Mouse (Mus musculus) liver, embryonic 15.5 days (tissue): Measurements from ENCODE around the gene Sorcs2. TPM values are rescaled to one million over a fixed set of nuclear protein-coding genes. Genes with fewer than 3 reads are reported as not detected.

ENCODE experiments used
- ATAC-seq: fragments of 200-750 bp; cut with Nextera tagmentation; 2 replicates; pipeline ENCODE4 v1.8.0; 2017; ENCODE audit warnings: moderate number of reproducible peaks, mild to moderate bottlenecking, moderate library complexity; ENCODE audit not compliant: insufficient read depth
- H3K27ac ChIP-seq: fragments of 300-500 bp; sonication (generic); replicated peaks from 2 replicates; pipeline ENCODE4 v1.5.1; 2015; ENCODE audit warnings: mild to moderate bottlenecking, inconsistent platforms
- H3K27me3 ChIP-seq: fragments of 300-500 bp; sonication (generic); 2 replicates; pipeline ENCODE4 v1.6.1; 2015; ENCODE audit warnings: mild to moderate bottlenecking, inconsistent platforms
- H3K36me3 ChIP-seq: fragments of 300-500 bp; sonication (generic); replicated peaks from 2 replicates; pipeline ENCODE4 v1.6.1; 2015; ENCODE audit warnings: moderate library complexity, mild to moderate bottlenecking, inconsistent platforms
- H3K4me1 ChIP-seq: fragments of 300-500 bp; sonication (generic); replicated peaks from 2 replicates; pipeline ENCODE4 v1.6.1; 2015; ENCODE audit warnings: inconsistent platforms
- H3K4me2 ChIP-seq: fragments of 300-500 bp; sonication (generic); 2 replicates; pipeline ENCODE4 v1.6.1; 2015; ENCODE audit warnings: moderate library complexity, mild to moderate bottlenecking, inconsistent platforms
- H3K4me3 ChIP-seq: fragments of 300-500 bp; sonication (generic); replicated peaks from 2 replicates; pipeline ENCODE4 v1.5.1; 2015; ENCODE audit warnings: mild to moderate bottlenecking, inconsistent platforms
- H3K9ac ChIP-seq: fragments of 300-500 bp; sonication (generic); 2 replicates; pipeline ENCODE4 v1.6.1; 2015; ENCODE audit warnings: moderate library complexity, mild to moderate bottlenecking, inconsistent platforms
- H3K9me3 ChIP-seq: fragments of 300-500 bp; sonication (generic); replicated peaks from 2 replicates; pipeline ENCODE4 v1.6.1; 2016; ENCODE audit warnings: inconsistent platforms
- WGBS: fragments of 180-500 bp; shearing (Covaris S2); methylation state at CpG from one replicate; pipeline ENCODE4 v1.1.7; 2015; ENCODE audit warnings: mixed read lengths; ENCODE audit not compliant: insufficient replicate concordance; 5-methylcytosine and 5-hydroxymethylcytosine counted together
- polyA plus RNA-seq: library from polyadenylated mRNA; unstranded; fragments of >200 nt; fragmentation: Nextera tagmentation; extraction: Ambion mirVana; gene quantifications from 2 replicates; pipeline ENCODE4 v1.2.1, GENCODE M21; 2015

Sorcs2 gene
- polyA plus RNA-seq, 1 experiment from 2014 or later = 0.55 TPM

- WGBS = 61% methylated on average over 6 of the region's 6 CpGs
- H3K27me3 ChIP-seq = no peaks in the 10 kb centered on the region
- H3K9me3 ChIP-seq = no peaks in the 10 kb centered on the region
- H3K4me3 ChIP-seq = no peak overlapping the region
- H3K4me1 ChIP-seq = no peaks in the 10 kb centered on the region
- no peaks in the 10 kb centered on the region for H3K36me3 ChIP-seq
- H3K4me2 ChIP-seq = no peak overlapping the region
- no peak overlapping the region for H3K27ac ChIP-seq
- H3K9ac ChIP-seq = no peak overlapping the region
- ATAC-seq = no peak
Observed at GRCm38 (mm10) chr5:36220626-36221025, 177.3 kb downstream of the Sorcs2 start.

GRCm38 (mm10) chr5:36220105-36220504, 177.8 kb downstream of the Sorcs2 start:
- Histone ChIP-seq H3K4me1 (no peaks in the 10 kb centered on the region), H3K9ac (no peak overlapping the region), H3K4me3 (no peak overlapping the region), H3K4me2 (no peak overlapping the region), H3K9me3 (no peaks in the 10 kb centered on the region), H3K27ac (no peak overlapping the region), H3K36me3 (no peaks in the 10 kb centered on the region), H3K27me3 (no peaks in the 10 kb centered on the region)
- WGBS = 76% methylated on average over 4 of the region's 4 CpGs
- ATAC-seq = no peak

GRCm38 (mm10) chr5:36213310-36213709, 184.6 kb downstream of the Sorcs2 start:
- Histone ChIP-seq H3K4me2 (no peak overlapping the region), H3K27ac (no peak overlapping the region), H3K36me3 (no peaks in the 10 kb centered on the region), H3K4me1 (no peaks in the 10 kb centered on the region), H3K4me3 (no peak overlapping the region), H3K9ac (no peak overlapping the region), H3K9me3 (no peaks in the 10 kb centered on the region), H3K27me3 (no peaks in the 10 kb centered on the region)
- no peak for ATAC-seq
- WGBS = 58% methylated on average over 10 of the region's 10 CpGs

GRCm38 (mm10) chr5:36208803-36209202, 189.1 kb downstream of the Sorcs2 start:
- H3K27ac ChIP-seq = no peak overlapping the region
- H3K36me3 ChIP-seq = no peaks in the 10 kb centered on the region
- H3K9me3 ChIP-seq = no peaks in the 10 kb centered on the region
- no peaks in the 10 kb centered on the region for H3K27me3 ChIP-seq
- WGBS = 55% methylated on average over 3 of the region's 3 CpGs
- no peaks in the 10 kb centered on the region for H3K4me1 ChIP-seq
- no peak for ATAC-seq
- H3K4me3 ChIP-seq = no peak overlapping the region
- H3K4me2 ChIP-seq = no peak overlapping the region
- H3K9ac ChIP-seq = no peak overlapping the region

- Histone ChIP-seq H3K4me3 (no peak overlapping the region), H3K9me3 (no peaks in the 10 kb centered on the region), H3K4me2 (no peak overlapping the region), H3K27ac (no peak overlapping the region), H3K27me3 (no peaks in the 10 kb centered on the region), H3K36me3 (no peaks in the 10 kb centered on the region), H3K4me1 (no peaks in the 10 kb centered on the region), H3K9ac (no peak overlapping the region)
- ATAC-seq = no peak
- WGBS = 68% methylated on average over 11 of the region's 11 CpGs
Observed at GRCm38 (mm10) chr5:36205397-36205796, 192.5 kb downstream of the Sorcs2 start.

- Histone ChIP-seq H3K27me3 (no peaks in the 10 kb centered on the region), H3K9me3 (no peaks in the 10 kb centered on the region), H3K4me1 (no peaks in the 10 kb centered on the region), H3K9ac (no peak within 1 kb of the TSS), H3K36me3 (no peaks in the 10 kb centered on the region), H3K4me3 (no peak within 1 kb of the TSS), H3K27ac (no peak within 1 kb of the TSS), H3K4me2 (no peak within 1 kb of the TSS)
- no peak for ATAC-seq
- 68% methylated on average over 10 of the region's 10 CpGs for WGBS
Observed at GRCm38 (mm10) chr5:36203916-36204315, 194.0 kb downstream of the Sorcs2 start, which contains the start of gene Psapl1. TSS of gene Psapl1 (plus strand) at chr5:36204021.

- ATAC-seq = no peak
- H3K27me3 ChIP-seq = no peaks in the 10 kb centered on the region
- H3K9ac ChIP-seq = no peak overlapping the region
- no peak overlapping the region for H3K4me3 ChIP-seq
- no peak overlapping the region for H3K27ac ChIP-seq
- no peaks in the 10 kb centered on the region for H3K9me3 ChIP-seq
- no peak overlapping the region for H3K4me2 ChIP-seq
- 70% methylated on average over 5 of the region's 5 CpGs for WGBS
- no peaks in the 10 kb centered on the region for H3K4me1 ChIP-seq
- no peaks in the 10 kb centered on the region for H3K36me3 ChIP-seq
Observed at GRCm38 (mm10) chr5:36203421-36203820, 194.5 kb downstream of the Sorcs2 start.

- ATAC-seq = no peak
- WGBS = 48% methylated on average over 5 of the region's 5 CpGs
Observed at GRCm38 (mm10) chr5:36202781-36203180, 195.2 kb downstream of the Sorcs2 start.

GRCm38 (mm10) chr5:36199519-36199918, 198.4 kb downstream of the Sorcs2 start:
- WGBS = 33% methylated on average over 1 of the region's 1 CpGs
- H3K4me1 ChIP-seq = no peaks in the 10 kb centered on the region
- H3K27ac ChIP-seq = no peak overlapping the region
- no peak overlapping the region for H3K9ac ChIP-seq
- no peaks in the 10 kb centered on the region for H3K36me3 ChIP-seq
- no peak for ATAC-seq
- no peak overlapping the region for H3K4me2 ChIP-seq
- H3K27me3 ChIP-seq = no peaks in the 10 kb centered on the region
- no peaks in the 10 kb centered on the region for H3K9me3 ChIP-seq
- no peak overlapping the region for H3K4me3 ChIP-seq

More at GRCm38 (mm10) chr5:36202781-36203180, 195.2 kb downstream of the Sorcs2 start:
- Histone ChIP-seq H3K9ac (no peak overlapping the region), H3K9me3 (no peaks in the 10 kb centered on the region), H3K27me3 (no peaks in the 10 kb centered on the region), H3K27ac (no peak overlapping the region), H3K4me2 (no peak overlapping the region), H3K4me1 (no peaks in the 10 kb centered on the region), H3K36me3 (no peaks in the 10 kb centered on the region), H3K4me3 (no peak overlapping the region)

GRCm38 (mm10) chr5:36195436-36195835, 202.5 kb downstream of the Sorcs2 start:
- Histone ChIP-seq H3K9me3 (no peaks in the 10 kb centered on the region), H3K9ac (no peak overlapping the region), H3K36me3 (no peaks in the 10 kb centered on the region), H3K4me2 (no peak overlapping the region), H3K27me3 (no peaks in the 10 kb centered on the region), H3K4me1 (no peaks in the 10 kb centered on the region), H3K4me3 (no peak overlapping the region), H3K27ac (no peak overlapping the region)
- no peak for ATAC-seq
- 45% methylated on average over 4 of the region's 4 CpGs for WGBS

- 54% methylated on average over 4 of the region's 4 CpGs for WGBS
Observed at GRCm38 (mm10) chr5:36194631-36195030, 203.3 kb downstream of the Sorcs2 start.

GRCm38 (mm10) chr5:36192677-36193076, 205.3 kb downstream of the Sorcs2 start:
- Histone ChIP-seq H3K27me3 (no peaks in the 10 kb centered on the region), H3K9me3 (no peaks in the 10 kb centered on the region), H3K4me1 (no peaks in the 10 kb centered on the region), H3K4me2 (no peak overlapping the region), H3K4me3 (no peak overlapping the region), H3K9ac (no peak overlapping the region), H3K27ac (no peak overlapping the region), H3K36me3 (no peaks in the 10 kb centered on the region)
- WGBS = 43% methylated on average over 2 of the region's 2 CpGs
- no peak for ATAC-seq

More at GRCm38 (mm10) chr5:36194631-36195030, 203.3 kb downstream of the Sorcs2 start:
- H3K4me2 ChIP-seq = no peak overlapping the region
- no peaks in the 10 kb centered on the region for H3K36me3 ChIP-seq
- no peak overlapping the region for H3K4me3 ChIP-seq
- H3K4me1 ChIP-seq = no peaks in the 10 kb centered on the region
- ATAC-seq = no peak
- no peaks in the 10 kb centered on the region for H3K9me3 ChIP-seq
- H3K27me3 ChIP-seq = no peaks in the 10 kb centered on the region
- no peak overlapping the region for H3K9ac ChIP-seq
- H3K27ac ChIP-seq = no peak overlapping the region
